Mouse (Mus musculus) lung, adult 2 months (tissue): ENCODE results near the gene Ap1g1.

ENCODE experiments used
- CTCF ChIP-seq: fragments of 200-500 bp; IDR thresholded peaks from 2 replicates; pipeline ENCODE4 v1.5.1; 2011; ENCODE audit warnings: mild to moderate bottlenecking, low read length, control low read depth; ENCODE audit not compliant: insufficient read depth
- POLR2A ChIP-seq: fragments of 200-500 bp; IDR thresholded peaks from 2 replicates; pipeline ENCODE4 v1.6.1; 2011; ENCODE audit warnings: low read depth, mild to moderate bottlenecking, control low read depth, low read length, borderline replicate concordance; ENCODE audit errors: extremely low read depth

- TF ChIP-seq POLR2A (no peak), CTCF (no peak)
Observed at GRCm38 (mm10) chr8:109773154-109773553, 5.2 kb upstream of the Ap1g1 start.
